Mouse (Mus musculus) layer of hippocampus, adult 18-20 months (tissue): ENCODE data around the gene Syt17. TPM values are rescaled to one million over a fixed set of nuclear protein-coding genes. Genes with fewer than 3 reads are reported as not detected.

Experiments
- DNase-seq, 2 experiments: peaks; one replicate each; pipeline ENCODE4 v3.0.0; 2022; ENCODE audit warnings: low spot score in 2 of 2
- total RNA-seq, 2 experiments: library from RNA; stranded (reverse); gene quantifications; 2 replicates each; pipeline ENCODE4 v1.2.3; 2021

Syt17 gene
- total RNA-seq, 2 experiments from 2014 or later, result 87.5 to 95.5 TPM

DNA sequence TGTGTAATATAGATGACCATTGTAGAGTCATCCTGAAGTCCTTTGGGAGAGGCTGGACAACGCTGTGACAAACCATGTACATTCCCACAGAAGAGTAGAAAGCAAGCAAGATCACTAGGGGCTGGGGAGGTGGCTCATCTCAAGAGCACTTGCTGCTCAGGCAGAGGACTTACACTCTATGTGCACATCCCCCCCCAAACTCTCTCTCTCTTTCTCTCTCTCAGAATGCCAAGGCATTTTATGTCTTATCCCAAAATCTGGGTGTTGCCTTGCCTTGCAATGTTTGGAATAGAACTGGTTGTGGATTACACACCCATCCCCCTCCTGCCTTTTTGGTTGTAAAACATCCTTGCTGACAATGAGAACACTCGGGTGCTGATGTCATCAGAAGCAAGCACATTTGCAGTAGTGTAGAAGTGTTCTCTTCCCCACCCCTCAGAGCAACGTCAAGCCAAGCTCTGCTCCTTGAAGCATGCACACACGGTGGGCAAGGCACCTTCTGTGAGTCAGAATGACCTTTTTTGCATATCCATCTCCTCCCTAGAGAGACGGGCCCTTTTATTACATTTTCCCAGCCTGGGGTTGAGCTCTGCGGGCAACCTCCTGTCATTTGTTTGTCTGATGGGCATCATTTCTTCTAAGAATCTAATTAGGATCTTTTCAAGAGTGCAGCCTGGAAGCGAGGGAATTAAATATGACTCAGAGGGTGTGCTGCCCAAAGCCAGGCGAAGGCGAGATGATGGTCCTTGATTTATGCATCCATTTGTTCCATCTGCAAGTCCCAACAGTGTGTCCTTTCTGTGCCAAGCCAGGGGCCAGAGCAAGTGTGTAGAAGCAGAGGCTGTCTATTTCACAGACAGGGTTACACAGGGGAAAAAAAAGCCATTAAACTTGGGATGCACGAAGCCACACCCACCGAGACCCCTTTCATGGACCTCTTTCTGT lies 15.1 kb upstream of the Syt17 start:
- DNase-seq, result no peak

DNA sequence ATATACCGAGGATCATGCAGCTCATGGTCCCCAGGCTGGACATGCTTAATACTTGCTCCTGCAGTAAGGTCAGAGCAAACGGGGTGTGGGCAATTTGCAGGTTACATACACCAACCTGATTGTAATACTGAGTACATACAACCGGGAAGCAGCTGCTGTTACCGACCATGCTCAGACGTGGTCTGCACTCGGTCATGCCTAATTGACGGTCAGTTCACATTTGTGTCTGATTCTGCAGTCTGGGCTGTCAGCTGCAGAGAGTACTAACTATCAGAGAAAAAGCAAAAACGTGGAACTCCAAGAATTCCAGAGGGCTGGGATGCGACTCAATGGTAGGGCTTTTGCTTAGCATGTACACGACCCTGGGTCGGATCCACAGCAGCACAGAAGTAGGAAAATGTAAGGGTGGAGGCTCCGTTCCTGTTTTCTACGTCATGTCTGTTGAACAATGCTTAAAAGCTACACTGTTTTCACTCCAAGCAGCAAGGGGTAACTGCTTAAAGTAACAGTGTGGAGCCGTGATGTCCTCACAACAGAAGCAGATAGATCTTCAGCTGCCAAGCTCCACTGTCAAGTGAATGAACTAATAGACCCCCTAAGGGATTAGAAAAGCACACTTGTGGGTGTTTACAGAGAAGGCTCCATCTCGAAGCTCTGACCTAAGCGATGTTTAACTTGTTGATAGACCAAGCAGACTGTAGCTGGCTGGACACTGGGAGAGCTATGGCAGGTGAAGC lies 13.5 kb upstream of the Syt17 start:
- DNase-seq, result no peak

DNA sequence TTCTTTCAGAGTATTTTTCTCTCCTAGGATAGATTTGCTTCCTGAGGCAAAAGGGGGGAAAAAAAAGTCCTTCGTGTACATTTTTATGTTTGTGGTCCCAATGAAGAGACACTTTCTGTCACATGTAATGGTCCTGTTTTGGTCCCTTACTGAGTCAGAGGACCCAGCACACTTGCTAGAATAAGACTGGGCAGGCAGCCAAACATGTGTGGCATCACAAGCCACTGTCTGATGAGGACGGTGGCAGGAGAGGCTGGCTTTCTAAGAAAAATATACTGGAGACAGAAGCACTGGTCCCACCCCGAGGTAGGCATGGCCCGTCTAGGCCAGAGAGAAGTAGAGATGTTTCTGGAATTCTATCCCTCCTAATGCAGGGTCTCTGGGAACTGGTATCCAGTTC lies 5.7 kb upstream of the Syt17 start:
- no peak for DNase-seq

DNA sequence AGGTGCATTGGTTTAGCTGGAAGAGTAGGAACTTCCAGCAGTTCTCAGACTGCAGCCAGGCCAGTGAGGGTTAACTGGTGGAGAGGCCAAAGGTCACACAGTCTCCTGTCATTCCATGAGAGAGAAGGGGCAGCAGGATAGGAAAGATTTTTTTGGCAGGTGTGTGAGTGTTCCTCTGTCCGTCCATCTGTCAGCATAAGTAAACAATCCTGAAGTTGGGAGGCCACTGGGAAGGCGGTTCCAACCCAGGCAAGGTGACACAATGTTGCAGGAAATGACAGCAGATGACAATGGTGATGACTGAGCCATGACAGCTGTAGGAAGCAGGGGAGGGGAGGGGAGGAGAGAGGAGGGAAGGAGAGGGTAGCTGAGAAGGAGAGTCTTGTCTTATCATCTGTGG lies 4.9 kb upstream of the Syt17 start:
- DNase-seq, result no peak

DNA sequence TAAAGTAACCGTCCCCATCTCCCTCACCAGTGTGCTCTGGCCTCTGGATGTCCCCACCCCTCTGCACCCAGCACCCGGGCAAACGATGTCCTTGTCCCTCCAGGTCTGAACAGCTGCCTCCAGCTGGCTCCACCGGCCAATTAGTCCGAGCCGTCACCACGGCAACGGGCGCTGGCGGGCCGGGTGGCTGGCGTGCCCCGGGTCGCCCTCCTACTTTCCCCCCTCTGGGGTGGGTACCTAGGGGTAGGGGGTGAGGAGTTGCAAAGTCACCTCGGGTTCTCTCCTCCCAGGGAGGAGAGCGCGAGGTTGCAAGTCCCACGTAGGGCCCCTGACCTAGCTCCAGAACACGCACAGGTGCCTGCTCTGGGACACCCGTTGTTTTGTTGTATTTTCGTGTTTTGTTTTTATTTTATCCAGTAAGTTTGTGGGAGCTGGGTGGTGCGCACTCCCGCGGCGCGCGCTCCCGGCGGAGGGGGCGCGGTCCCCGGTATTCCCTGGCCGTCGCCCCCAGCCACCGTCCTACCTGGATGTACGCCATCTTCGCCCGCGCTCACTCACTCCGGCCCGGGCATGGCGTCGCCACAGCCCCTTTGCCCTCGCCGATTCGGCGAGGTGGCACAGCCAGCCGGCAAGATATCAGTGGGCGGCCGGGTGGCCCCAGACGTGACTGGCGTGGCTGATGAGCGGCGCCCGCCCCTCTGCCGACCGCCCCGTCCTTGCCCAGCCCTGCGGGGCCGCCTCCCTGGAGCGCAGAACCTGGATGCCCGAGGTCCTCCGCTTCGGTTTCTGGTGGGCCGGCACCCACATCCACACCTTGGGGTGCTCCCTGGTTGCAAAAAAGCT lies 510 bp downstream of the Syt17 start:
- DNase-seq, result no peak

DNA sequence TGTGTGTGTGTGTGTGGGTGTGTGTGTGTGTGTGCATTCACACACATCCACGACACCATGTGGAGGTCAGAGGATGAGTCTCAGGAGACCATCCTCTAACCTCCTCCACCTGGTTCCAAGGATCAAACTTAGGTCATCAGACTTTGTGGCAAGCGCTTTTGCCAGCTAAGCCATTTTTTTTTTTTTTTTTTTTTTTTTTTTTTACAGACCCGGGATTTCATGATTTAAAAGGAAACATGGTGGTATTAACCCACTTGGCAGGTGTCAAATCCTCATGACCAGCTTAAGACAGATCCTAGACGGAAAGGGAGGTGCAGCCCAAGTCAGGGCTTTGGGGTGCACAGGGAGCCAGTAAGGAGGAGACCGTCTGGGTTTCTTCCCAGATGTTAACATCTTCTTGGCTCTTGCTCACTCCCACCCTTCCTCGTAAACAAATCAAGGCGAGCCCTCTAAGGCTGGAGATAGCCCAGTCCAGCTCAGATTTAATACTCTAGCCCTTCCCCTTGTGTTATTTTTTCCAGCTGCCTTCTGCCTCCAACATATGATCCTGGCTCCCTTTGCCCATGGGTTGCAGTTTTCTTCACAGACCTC lies 4.0 kb downstream of the Syt17 start:
- DNase-seq, result no peak

DNA sequence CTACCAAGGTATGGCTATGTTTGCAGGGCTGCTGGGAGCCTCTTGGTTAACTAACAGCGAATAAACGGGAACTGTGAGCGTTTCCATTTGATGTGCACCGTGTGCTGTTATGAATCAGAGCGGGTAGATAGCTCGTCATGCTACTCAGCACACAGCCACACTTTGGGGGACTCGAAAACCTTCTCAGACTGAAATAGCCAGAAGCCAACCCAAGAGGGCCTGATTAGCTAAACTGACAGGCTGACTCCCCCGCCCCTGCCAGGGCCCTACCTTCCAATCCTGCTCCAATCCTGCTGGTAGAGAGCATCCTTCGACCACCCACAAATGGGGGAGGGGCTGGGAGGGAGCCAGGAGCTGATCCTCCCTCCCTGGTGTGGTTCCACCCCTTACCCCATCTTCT lies 4.7 kb downstream of the Syt17 start:
- peak; percentile 76 to 77 for DNase-seq

DNA sequence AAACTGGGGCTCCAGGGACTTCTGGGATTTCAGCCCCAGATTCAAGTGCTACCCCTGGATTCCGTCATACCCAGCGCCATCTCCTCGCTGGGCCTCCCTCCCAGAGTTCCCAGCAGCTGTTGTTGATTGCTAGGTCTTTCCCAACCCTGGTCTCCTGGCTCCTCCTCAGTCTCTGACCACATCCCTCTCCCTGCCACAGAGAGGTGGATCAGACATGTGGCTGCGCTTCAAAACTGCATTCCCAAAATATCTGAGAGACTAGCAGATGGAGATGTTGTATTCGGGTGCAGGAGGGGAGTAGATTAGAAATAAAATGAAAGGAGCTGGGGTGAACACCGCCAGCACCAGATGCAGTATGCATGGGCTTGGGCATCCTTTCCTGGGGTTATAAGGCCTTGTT lies 6.5 kb downstream of the Syt17 start:
- peak in 1 of 2 experiments; percentile 42 for DNase-seq

DNA sequence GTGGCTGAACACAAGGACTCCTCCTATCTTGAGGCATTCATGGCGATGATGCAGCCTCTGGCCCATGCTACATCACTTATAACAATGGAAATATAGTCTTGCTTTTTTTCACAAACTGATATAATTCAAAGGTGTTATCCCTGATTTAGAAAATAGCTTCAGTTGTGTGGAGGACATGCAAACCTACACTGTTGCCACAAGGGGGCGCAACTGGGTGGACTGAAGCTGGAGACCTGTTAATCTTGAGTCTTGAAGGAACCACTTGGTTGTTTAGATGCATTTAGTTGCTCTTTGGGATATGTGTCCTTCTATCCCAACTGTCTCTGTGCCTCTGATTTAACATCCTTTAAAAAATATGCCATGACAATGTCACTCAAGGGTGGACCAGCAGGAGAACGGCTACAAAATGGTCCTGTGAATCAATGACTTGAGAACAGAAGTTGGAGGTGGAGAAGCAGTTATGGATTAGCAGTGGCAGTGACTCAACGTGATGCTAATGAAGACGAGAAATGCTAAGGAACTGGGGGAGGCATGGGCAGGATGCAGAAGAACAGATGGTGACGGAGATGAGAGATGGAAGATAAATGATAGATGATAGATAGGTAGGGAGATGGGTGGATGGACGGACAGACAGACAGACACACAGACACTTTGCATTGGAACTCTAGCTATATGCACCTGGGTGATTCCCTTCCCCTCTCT lies 10.8 kb downstream of the Syt17 start:
- peak in 1 of 2 experiments; percentile 57 for DNase-seq

DNA sequence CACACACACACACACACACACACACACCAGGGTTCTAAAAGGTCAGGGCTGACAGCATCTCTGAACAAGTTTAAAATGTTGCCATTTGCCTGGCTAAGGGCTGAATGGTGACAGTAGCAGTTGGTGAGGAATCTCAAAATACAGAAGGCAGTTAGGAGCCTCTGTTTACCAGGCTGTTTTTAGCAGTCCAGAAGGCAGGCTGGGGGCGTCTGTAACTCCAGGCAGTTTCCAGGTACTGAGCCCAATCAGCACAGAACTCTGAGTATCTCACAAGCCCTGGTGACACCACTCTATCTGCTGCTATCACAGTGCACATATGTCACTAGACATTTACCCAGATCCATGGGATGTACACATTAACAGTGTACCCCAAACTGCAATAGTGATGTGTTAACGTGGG lies 19.1 kb downstream of the Syt17 start:
- peak; percentile 86 to 95 for DNase-seq

DNA sequence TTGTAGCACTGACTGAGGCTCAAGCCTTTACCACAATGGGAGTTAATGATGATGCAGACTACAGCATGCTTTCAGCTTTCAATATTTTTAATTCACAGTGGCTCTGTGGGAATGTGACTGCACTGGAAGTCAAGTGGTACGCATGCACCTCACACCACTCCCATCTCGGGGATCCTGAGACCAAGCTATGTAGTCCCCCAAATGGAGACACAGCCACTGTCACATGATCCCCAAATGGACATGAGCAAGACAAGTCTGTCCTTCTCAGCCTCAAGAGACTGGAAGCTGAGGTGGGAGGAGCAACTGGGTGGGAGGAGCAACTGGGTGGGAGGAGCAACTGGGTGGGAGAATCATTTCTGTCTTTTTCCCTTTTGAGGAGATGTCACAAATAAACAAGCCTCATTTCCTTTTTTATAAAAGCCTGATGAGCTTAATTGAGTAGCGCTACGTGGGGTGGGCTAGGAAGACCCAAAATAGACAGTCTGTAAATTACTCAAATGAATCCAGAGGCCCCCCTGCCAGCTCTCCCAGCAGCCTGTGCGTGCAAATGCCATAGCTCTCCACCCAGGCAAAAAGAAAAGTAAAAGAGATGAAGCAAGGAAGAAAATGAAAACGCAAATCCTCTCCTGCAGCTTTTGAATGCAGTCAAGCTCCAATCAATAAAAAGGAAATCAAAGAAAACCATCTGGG lies 28.4 kb downstream of the Syt17 start:
- no peak for DNase-seq

DNA sequence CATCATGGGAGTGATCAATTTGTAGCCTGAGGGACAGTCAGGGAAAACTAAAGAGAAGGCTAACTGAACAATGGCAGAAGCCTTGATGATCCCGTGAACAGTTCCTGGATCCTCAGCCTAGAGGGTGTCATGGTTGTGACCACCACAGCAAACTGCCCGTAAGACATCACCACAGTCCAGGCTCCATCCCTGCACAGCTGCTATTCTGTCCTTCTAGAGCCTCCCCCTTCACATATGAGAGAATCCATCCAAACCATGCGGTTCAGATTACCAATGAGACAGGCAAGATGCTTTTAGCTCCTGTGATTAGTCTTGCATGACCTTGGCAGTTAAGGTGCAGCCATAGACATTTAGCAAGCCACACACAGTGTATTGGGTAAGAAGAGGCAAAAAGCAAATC lies 33.8 kb downstream of the Syt17 start:
- DNase-seq, result no peak

DNA sequence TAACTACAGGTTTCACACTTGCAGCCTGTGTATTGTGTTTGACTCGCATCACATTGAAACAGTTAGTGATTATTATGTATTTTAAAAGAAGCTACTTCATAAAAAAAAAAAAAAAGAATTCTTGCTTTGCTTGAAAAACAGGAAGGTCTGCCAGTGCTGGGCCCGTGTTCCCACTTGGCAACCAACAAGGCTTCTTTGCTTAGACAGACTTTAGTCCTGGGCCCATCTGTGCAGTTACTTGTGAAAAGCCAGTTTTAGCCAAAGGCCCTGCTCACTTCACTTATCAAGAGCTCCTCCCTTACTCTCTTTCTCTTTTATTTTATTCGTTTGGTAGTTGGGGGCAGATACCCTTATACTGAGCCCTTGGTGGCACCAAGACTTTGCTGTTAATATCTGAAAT lies 36.1 kb downstream of the Syt17 start:
- DNase-seq, result peak in 1 of 2 experiments; percentile 49

DNA sequence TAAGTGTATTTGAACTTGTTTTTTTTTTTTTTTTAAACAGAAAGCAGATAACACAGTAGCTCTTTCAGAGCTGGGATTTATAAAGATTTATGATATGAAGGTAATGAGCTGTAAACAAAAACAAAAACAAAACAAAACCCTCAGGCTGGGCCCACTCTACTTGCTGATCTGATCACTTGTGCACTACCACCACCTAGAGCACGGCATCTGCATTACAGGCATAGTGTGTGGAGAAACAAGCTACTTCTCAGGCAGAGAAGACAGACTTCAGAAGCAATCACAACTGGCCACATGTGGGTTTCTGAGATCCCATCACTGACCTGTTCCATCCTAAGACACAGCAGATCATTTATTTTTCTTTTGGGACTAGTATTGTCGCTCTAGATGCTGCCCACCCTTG lies 38.6 kb downstream of the Syt17 start:
- no peak for DNase-seq

DNA sequence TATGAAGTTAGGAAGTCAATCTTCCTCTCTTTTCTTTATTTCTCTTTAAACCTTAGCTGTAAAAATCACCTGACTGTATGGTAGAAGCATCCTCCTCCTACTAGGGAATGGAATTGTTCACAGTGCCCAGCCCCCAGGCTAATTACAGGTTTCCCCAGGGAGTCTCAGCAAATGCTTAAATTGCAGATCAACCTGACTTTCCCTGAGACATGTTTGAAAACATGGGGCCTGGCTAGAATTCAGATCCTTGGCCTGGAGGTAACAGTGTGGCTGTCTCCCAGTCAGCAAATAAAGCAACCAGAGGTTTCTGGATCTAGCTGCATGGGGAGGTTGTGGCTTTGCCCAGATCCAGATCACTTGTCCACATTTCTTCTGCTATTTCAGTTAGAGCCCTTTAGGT lies 42.8 kb downstream of the Syt17 start:
- no peak for DNase-seq

DNA sequence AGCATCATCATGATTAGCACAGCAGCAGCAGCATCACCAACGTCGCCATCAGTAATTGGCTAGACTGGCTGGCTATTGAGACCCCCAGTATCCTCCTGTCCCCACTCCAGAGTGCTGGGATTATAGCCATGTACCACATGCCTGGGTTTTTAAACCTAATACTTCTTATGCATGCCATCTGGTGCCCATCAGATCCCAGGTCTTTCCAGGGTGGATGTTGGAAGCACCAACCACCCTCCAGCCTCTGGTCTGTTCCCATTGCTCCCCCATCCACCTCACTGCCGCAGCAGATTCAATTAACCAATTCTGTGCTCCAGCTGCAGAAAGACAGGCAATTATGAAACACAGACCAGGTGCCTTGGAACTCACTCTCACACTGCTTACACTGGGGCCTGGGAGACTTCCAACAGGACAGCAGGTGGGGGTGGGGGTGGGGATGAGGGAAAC lies 45.4 kb downstream of the Syt17 start:
- peak in 1 of 2 experiments; percentile 23 for DNase-seq

DNA sequence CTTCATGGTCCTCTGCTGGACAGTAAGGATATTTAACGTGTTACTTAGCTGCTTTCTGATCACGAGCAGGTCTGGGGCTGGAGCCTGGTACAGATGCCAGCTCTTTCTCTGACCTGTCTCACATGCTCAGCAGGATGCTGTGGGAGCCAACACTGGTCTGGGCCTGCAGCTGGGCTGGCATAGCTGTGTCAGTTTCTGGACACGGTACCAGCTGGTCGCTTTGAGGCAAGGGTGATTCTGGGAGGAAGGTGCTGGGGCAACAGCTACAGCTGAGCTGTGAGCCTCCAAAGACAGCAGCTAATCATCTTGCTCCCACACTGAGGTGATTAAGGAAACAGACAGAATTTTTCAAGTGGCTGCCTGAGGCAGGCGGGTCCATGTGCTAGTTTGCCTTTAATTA lies 46.1 kb downstream of the Syt17 start:
- DNase-seq, result no peak

DNA sequence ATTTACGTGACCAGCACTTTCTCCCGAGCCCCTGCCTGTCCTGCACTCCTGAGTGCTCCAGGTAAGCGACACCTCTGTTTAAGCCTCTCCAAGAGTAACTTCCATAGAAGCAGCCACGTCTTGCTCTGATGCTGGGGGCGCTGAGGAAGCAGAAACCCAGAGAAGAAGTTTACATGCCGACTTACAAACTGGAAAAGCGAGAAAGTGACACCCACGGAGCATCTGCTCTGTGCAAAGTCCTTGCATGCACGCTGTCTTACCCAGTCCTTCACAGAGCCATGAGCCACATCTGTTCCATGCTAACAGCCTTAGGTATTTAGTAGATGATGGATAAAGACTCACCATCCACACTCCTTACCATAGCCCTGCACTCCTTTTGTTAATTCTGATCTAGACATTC lies 48.3 kb downstream of the Syt17 start:
- DNase-seq, result peak in 1 of 2 experiments; percentile 69

DNA sequence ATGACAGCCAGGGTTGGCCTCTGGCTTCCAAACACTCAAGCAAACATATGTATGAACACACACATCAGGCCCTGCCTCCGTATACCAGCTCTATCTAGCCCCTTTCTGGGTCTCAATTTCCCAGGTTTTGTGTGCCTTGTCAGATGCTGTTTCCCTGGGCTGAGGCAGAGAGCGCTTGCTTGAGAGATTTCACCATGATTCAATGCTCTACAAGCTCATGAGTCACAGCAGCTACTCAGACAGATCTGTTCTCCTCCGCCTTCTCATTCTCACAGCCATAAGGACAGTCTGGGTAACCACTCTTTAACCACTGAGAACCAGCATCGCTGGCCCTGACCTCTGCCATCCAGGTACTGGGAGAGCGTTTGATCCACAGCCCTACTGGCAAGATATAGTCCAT lies 57.3 kb downstream of the Syt17 start:
- DNase-seq, result peak in 1 of 2 experiments; percentile 61

DNA sequence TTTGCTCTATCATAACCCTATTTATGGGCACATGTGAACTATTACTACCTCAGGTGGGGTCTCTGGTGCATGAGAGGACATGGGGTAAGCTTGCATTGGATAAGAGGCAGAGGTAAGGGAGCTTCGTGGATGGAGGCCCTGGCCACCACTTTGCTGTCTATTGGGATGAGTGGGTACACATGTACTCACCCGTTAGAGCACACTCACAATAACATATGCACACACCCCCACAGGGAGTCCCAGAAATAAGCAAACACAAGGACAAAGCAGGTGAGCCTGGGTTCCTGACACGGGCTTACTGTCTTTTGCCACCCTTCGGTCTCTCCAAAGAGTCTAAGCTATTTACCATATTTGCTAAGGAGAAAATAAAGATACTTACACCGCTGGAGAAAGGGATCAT lies 67.0 kb downstream of the Syt17 start:
- no peak for DNase-seq
